In genomic region chrX:78582854-78583201, GRCm38 (mm10) we compare ENCODE assay signal across 8 mouse cellular contexts. TPM values are rescaled to one million over a fixed set of nuclear protein-coding genes. Genes with fewer than 3 reads are reported as not detected.
A peak's percentile ranks its signal among the peaks of the same experiment; 100 is the strongest.
DNase-seq lines count a peak whose midpoint lies in the region; ATAC-seq lines count a peak whose summit lies in the region.

No protein-coding gene starts in this region.

- H3K4me3 ChIP-seq in forebrain, embryonic 13.5 days: peak overlapping the region; percentile 48
- peak overlapping the region; percentile 54 for H3K4me3 ChIP-seq in lung, embryonic 15.5 days

- H3K36me3 ChIP-seq in forebrain, embryonic 13.5 days (ENCODE audit: poor library complexity, severe bottlenecking): no peaks in the 10 kb centered on the region
- H3K36me3 ChIP-seq in lung, embryonic 15.5 days: no peaks in the 10 kb centered on the region

- H3K9me3 ChIP-seq in forebrain, embryonic 13.5 days (replicated peaks): no peaks in the 10 kb centered on the region
- no peaks in the 10 kb centered on the region for H3K9me3 ChIP-seq in lung, embryonic 15.5 days

- no peaks in the 10 kb centered on the region for H3K4me1 ChIP-seq in forebrain, embryonic 13.5 days
- H3K4me1 ChIP-seq in lung, embryonic 15.5 days: no peaks in the 10 kb centered on the region

- intact Hi-C loops in heart, postnatal 25 days (cut with DNase I): no loop called here

- no peak overlapping the region for H3K27ac ChIP-seq in forebrain, embryonic 13.5 days
- H3K27ac ChIP-seq in lung, embryonic 15.5 days: peak overlapping the region; percentile 92

- WGBS in forebrain, embryonic 13.5 days: no CpG with 5 or more reads among the region's 21 CpGs
- 34% methylated on average over 12 of the region's 21 CpGs for WGBS in lung, embryonic 15.5 days

- H3K4me2 ChIP-seq in forebrain, embryonic 13.5 days: peak overlapping the region; percentile 56
- peak overlapping the region; percentile 48 for H3K4me2 ChIP-seq in lung, embryonic 15.5 days

- peak; percentile 47 to 53 for DNase-seq in CD8-positive naive resting alpha-beta T cell, adult 2 months (ENCODE audit: low read depth in 2 of 2, low spot score in 2 of 2)
- peak; percentile 15 for DNase-seq in adrenal gland, adult 8-10 months
- peak; percentile 37 for DNase-seq in heart, postnatal 25 days (ENCODE audit: low spot score)
- peak; percentile 70 to 81 for DNase-seq in kidney, postnatal 4 days
- DNase-seq in ovary, postnatal 36 days (ENCODE audit: low spot score): peak; percentile 47
- peak; percentile 0 to 34 for DNase-seq in urinary bladder, postnatal 36 days (ENCODE audit: low spot score in 2 of 2)

- no peaks in the 10 kb centered on the region for H3K27me3 ChIP-seq in forebrain, embryonic 13.5 days
- no peaks in the 10 kb centered on the region for H3K27me3 ChIP-seq in lung, embryonic 15.5 days

- ATAC-seq in forebrain, embryonic 13.5 days: peak; percentile 62
- peak; percentile 75 for ATAC-seq in lung, embryonic 15.5 days (ENCODE audit: borderline replicate concordance, extremely low read depth, low FRiP score, low TSS enrichment)

- H3K9ac ChIP-seq in forebrain, embryonic 13.5 days: 0 out of 2 replicates have a peak overlapping the region, but pooled peaks have one; percentile 59
- 0 out of 2 replicates have a peak overlapping the region, but pooled peaks have one; percentile 54 for H3K9ac ChIP-seq in lung, embryonic 15.5 days

RNA-seq across cellular contexts. Expression of gene Prrg1, which starts 0.9 kb away (rescaled TPM):
- total RNA-seq in adrenal gland, adult 8-10 months (2022): 1 to 10 TPM; 2.2 to 3.5 (median 2.9) TPM
- polyA plus RNA-seq in forebrain, embryonic 13.5 days (2015; fragmentation: Nextera tagmentation; extraction: Ambion mirVana): 5.3 and 5.6 TPM in 2 replicates
- total RNA-seq in heart, postnatal 25 days (2021): 10 to 100 TPM in 1 of 2 experiments, 1 to 10 TPM in 1; 9.8 to 12.0 TPM
- 11.0 and 12.9 TPM in 2 replicates for polyA plus RNA-seq in lung, embryonic 15.5 days (2015; fragmentation: Nextera tagmentation; extraction: Ambion mirVana)

Comparison
In these comparisons a context has a peak if more than half of its experiments do, and no peak if none do; other contexts are left out.
1. DNase-seq: peak in every context shown above with its lines; median percentile 76 in kidney, postnatal 4 days; 50 in CD8-positive naive resting alpha-beta T cell, adult 2 months; 47 in ovary, postnatal 36 days; 37 in heart, postnatal 25 days; 17 in urinary bladder, postnatal 36 days; 15 in adrenal gland, adult 8-10 months.